Mouse (Mus musculus) lung, postnatal 0 days (tissue): ENCODE results near the gene Zmat5.

Experiments
- CTCF ChIP-seq: IDR thresholded peaks from 2 replicates; pipeline ENCODE4 v1.5.1; 2016; ENCODE audit warnings: antibody characterized with exemption, mild to moderate bottlenecking
- EP300 ChIP-seq: IDR thresholded peaks from 2 replicates; pipeline ENCODE4 v1.6.1; 2016; ENCODE audit warnings: antibody characterized with exemption, mild to moderate bottlenecking, control low read depth

DNA sequence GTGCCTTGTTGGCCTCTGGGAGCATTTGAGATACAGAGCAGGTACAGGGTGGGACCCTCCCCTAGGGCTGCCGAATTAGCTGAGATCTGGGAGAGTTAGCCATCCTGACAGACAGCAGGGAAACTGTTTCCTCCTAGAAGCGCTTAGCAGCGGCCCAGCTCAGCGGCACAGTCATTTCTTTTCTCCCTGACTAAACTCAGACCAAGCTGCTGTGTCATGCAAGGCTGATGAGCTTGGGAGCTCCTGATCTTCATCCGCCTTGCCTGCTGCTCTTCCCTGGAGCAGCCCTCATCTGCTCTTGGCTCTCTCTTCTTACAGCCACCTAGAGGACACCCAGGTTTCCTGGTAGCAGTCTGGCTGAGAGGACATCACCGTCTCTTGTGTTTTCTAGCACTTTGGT lies 20.3 kb upstream of the Zmat5 start:
- no peak for TF ChIP-seq CTCF
- no peak for TF ChIP-seq EP300
